Mouse (Mus musculus): ENCODE measurements around the gene Fgfr2.

GRCm38 (mm10) chr7:131362269-131362614 lies 1760.9 kb downstream of the Fgfr2 start:
- TF ChIP-seq CTCF (IDR thresholded peaks at IDR 0.05; ENCODE audit: insufficient read depth, low read length) (no peak), POLR2A (IDR thresholded peaks at IDR 0.05; ENCODE audit: borderline replicate concordance, extremely low read depth, low read depth, low read length) (no peak)
